Mouse (Mus musculus): ENCODE measurements around the gene Dcaf5. TPM values are rescaled to one million over a fixed set of nuclear protein-coding genes. Genes with fewer than 3 reads are reported as not detected.

Dcaf5 gene
- polyA plus RNA-seq, 1 experiment: 19.9 TPM

DNA sequence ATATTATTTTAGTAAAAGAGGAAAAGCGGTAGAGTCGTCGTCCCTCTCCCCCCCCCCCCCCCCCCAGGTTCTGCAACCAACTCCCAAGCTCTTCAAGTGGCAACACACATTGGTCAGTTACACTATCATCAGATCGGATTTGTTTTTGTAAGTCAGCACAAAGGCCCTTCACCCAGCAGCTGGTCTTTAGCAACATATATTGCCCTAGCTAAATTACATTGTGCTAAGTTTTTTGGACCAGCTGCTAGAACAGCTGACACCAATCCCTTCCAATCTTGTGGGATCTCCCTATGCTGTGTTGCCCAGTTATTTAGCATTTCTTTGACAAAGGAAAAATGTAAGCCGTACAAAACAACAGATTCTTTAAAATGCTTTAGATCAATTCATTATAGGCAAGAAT lies 21.6 kb upstream of the Dcaf5 start:
- DNase-seq: no peak
- WGBS: 72% methylated on average over 5 of the region's 5 CpGs
- TF ChIP-seq POLR2A (IDR thresholded peaks at IDR 0.05; ENCODE audit: borderline replicate concordance, extremely low read depth, low read depth, low read length) (no peak), CTCF (IDR thresholded peaks at IDR 0.05; ENCODE audit: insufficient read depth, low read length) (no peak)
- Histone ChIP-seq H3K4me1 (ENCODE audit: control insufficient read depth, insufficient read depth, low read length) (no peaks in the 10 kb centered on the region), H3K4me3 (replicated peaks; ENCODE audit: extremely low read depth, low read depth, low read length) (no peak overlapping the region)

DNA sequence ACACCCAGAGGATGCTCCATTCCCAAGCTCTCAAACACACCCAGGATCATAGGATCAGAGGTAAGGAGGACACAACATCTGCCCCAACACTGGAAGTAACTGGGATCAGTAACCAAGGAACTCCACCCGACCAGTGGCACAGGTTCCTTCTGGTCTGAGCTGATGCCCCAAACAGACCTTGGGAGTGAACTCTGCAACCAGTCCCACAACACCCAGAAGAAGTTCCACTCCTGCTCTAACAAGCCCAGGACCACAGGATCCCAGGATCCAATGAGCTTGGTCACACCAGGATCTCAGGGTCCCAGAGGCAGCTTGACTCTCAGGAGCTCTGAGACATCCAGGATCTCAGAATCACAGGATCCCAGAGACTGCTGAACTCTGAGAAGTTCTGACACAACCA lies 17.1 kb upstream of the Dcaf5 start:
- H3K4me3 ChIP-seq (replicated peaks; ENCODE audit: extremely low read depth, low read depth, low read length): no peak overlapping the region
- TF ChIP-seq POLR2A (IDR thresholded peaks at IDR 0.05; ENCODE audit: borderline replicate concordance, extremely low read depth, low read depth, low read length) (no peak), CTCF (IDR thresholded peaks at IDR 0.05; ENCODE audit: insufficient read depth, low read length) (no peak)
- DNase-seq: no peak
- 90% methylated on average over 1 of the region's 1 CpGs for WGBS
- H3K4me1 ChIP-seq (ENCODE audit: control insufficient read depth, insufficient read depth, low read length): no peaks in the 10 kb centered on the region

DNA sequence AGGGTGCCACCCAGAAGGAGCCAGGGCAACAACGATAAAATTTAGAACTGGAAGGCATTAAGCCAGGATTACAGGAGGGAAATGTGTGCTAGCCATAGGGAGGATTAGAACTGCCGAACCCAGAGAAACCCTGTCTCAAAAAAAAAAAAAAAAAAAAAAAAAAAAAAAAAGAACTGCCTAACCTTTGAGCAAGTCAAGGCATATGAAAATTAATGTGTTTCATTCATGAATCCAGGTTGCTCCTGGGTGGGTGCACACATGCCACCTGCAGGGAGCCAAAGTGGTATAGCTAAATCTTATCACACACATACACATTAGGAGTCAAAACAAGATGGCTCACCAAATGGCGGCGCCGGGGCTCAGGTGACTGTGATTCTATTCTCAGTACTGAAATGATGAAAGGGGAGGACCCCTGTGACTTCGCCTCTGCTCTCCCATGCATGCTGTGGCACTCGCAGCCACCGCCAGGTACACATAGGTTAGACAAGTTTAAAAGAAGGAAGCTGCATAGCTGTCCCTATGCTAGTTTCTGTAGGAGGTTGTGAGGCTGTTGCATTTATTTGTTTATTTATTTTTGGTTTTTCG lies 8.2 kb upstream of the Dcaf5 start:
- 81% methylated on average over 9 of the region's 9 CpGs for WGBS

DNA sequence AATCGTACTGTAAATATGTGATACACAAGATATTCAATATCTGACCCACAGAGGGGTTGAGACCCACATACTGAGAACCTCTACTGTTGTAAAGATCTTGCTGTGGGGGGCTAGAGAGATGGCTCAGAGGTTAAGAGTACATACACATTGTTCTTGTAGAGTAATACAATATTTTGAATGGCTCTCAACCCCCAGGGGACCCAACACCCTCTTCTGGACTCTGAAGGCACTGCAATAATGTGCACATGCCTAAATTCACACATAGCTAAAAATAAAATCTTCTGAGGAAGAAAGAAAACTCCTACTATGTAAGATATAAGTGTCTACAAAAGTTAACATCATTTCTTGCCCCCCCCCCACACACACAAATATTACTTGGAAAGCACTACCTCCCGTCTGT lies 4.6 kb upstream of the Dcaf5 start:
- no peak overlapping the region for H3K4me3 ChIP-seq (replicated peaks; ENCODE audit: extremely low read depth, low read depth, low read length)
- WGBS: 68% methylated on average over 2 of the region's 2 CpGs
- 0 out of 2 replicates have a peak, but pooled peaks have one; percentile 12 for TF ChIP-seq CTCF (IDR thresholded peaks at IDR 0.05; ENCODE audit: insufficient read depth, low read length)
- TF ChIP-seq POLR2A (IDR thresholded peaks at IDR 0.05; ENCODE audit: borderline replicate concordance, extremely low read depth, low read depth, low read length): no peak
- DNase-seq: no peak
- H3K4me1 ChIP-seq (ENCODE audit: control insufficient read depth, insufficient read depth, low read length): no peaks in the 10 kb centered on the region

More for the DNA sequence above, 8.2 kb upstream of the Dcaf5 start:
- TF ChIP-seq CTCF (IDR thresholded peaks at IDR 0.05; ENCODE audit: insufficient read depth, low read length) (no peak), POLR2A (IDR thresholded peaks at IDR 0.05; ENCODE audit: borderline replicate concordance, extremely low read depth, low read depth, low read length) (no peak)
- Histone ChIP-seq H3K4me3 (replicated peaks; ENCODE audit: extremely low read depth, low read depth, low read length) (no peak overlapping the region), H3K4me1 (ENCODE audit: control insufficient read depth, insufficient read depth, low read length) (no peaks in the 10 kb centered on the region)
- DNase-seq: no peak

DNA sequence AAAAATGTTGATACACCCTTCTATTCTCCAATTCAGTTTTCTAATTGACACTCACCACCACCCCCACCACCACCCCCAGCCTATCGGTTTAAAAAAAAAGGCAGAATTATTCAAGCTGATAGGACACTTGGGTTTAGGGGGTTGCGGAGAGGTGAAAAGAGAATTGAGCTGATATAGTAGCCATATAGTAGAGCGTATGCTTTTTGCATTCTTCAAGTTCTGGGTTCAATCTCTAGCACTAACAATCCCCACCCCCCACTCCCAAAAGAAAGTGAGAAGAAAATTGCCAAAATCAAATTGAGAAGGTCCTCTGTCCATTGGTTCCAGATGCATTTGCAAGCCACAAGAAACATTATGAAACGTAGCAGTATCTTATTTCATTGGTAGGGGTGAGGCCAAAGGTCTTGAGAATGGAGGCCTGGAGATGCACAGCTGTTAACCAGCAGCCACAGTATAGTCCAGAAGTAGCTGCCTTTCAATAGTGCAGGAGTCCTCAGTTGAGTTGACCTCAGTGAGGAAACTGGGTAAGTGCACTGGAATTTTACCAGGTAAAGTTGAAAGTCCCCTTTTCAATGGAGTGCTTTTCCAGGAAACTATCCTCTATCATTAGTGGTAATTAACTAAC lies 762 bp upstream of the Dcaf5 start:
- TF ChIP-seq POLR2A (IDR thresholded peaks at IDR 0.05; ENCODE audit: borderline replicate concordance, extremely low read depth, low read depth, low read length): no peak
- no peak for TF ChIP-seq CTCF (IDR thresholded peaks at IDR 0.05; ENCODE audit: insufficient read depth, low read length)
- Histone ChIP-seq H3K4me1 (ENCODE audit: control insufficient read depth, insufficient read depth, low read length) (peaks cover 4% of the 10 kb centered on the region), H3K4me3 (replicated peaks; ENCODE audit: extremely low read depth, low read depth, low read length) (peak overlapping the region; percentile 86)
- no peak for DNase-seq
- WGBS: 64% methylated on average over 4 of the region's 4 CpGs

DNA sequence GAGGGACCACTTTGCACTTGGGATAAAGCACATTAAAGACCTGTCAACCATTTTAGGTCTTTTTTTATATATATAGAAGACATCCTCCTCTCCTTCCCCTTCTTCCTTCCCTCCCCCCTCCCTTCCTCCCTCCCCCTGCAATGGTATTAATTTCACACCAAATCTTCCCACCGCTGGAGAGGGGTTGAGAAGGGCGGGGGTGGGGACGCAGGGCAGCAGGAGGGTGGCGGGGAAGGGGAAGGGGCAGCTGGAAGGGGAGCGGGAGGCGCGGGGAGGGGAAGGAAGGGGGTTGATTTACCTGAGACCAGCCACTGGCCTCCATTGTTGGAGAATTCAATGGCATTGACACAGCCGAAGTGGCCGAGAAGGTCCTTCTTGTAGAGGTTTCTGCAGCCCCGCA lies 514 bp downstream of the Dcaf5 start:
- 0% methylated on average over 9 of the region's 10 CpGs for WGBS
- TF ChIP-seq POLR2A (IDR thresholded peaks at IDR 0.05; ENCODE audit: borderline replicate concordance, extremely low read depth, low read depth, low read length): no peak
- TF ChIP-seq CTCF (IDR thresholded peaks at IDR 0.05; ENCODE audit: insufficient read depth, low read length): no peak
- Histone ChIP-seq H3K4me1 (ENCODE audit: control insufficient read depth, insufficient read depth, low read length) (peaks cover 4% of the 10 kb centered on the region), H3K4me3 (replicated peaks; ENCODE audit: extremely low read depth, low read depth, low read length) (peak overlapping the region; percentile 86)
- DNase-seq: no peak

DNA sequence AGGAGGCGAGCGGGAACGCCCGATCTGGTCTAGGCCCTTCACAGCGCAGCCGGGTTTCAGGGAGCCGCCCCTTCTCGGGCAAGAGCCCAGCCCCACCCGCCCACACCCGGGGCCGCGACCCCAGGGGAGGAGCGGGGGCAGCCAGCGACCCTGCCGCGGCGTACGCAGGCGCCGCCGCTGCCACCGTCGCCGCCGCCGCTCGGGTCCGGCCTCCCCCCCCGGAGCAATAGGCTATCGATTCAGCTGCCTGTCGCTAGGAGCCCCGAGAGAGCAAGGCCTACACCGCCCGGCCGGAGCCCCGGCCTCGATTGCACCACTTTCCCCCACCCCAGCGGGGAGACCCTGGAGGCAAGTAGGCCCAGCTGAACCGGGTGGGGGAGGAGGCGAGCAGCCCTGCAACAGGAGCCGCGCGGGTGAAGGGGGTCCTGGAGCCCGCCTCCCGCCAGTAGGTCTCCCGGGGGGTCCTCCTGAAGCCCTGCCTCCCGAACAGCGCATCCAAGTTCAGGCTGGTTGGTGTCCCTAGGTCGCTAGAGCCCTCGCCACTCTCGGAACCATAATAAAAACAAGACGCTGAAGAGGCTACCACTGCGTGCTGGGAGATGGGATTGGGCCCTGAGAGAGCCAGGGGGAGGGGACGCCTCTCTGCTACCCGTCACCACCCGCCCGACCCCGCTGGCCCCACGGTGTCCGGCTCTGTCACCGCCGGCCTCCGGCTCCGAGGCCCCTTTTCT lies 1.3 kb downstream of the Dcaf5 start:
- DNase-seq: peak; percentile 74
- WGBS: under 1% methylated on average over 52 of the region's 64 CpGs
- peaks cover 4% of the 10 kb centered on the region for H3K4me1 ChIP-seq (ENCODE audit: control insufficient read depth, insufficient read depth, low read length)

DNA sequence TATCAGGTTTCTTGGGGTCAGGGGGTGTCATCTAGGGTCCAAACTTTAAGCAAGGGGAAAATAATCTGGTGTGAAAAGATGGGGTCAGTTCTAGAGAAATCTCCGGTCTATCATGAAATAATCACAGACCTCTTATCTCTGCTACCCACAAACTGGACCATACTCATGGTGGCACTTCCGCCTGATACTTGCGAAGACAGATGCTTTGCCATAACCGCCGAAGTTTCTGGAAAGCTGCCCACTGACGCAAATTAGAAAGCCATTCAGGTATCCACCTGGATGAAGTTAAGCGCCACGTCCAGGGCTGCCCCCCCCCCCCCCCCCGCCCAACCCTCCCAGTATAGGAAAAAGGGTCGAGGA lies 1.8 kb downstream of the Dcaf5 start:
- H3K4me3 ChIP-seq (replicated peaks; ENCODE audit: extremely low read depth, low read depth, low read length): peak overlapping the region; percentile 86
- WGBS: 1% methylated on average over 10 of the region's 10 CpGs
- no peak for DNase-seq
- TF ChIP-seq CTCF (IDR thresholded peaks at IDR 0.05; ENCODE audit: insufficient read depth, low read length): no peak
- TF ChIP-seq POLR2A (IDR thresholded peaks at IDR 0.05; ENCODE audit: borderline replicate concordance, extremely low read depth, low read depth, low read length): no peak
- H3K4me1 ChIP-seq (ENCODE audit: control insufficient read depth, insufficient read depth, low read length): peaks cover 4% of the 10 kb centered on the region

More for the DNA sequence above, 1.3 kb downstream of the Dcaf5 start:
- TF ChIP-seq POLR2A (IDR thresholded peaks at IDR 0.05; ENCODE audit: borderline replicate concordance, extremely low read depth, low read depth, low read length) (0 out of 2 replicates have a peak, but pooled peaks have one; percentile 23), CTCF (IDR thresholded peaks at IDR 0.05; ENCODE audit: insufficient read depth, low read length) (no peak)
- H3K4me3 ChIP-seq (replicated peaks; ENCODE audit: extremely low read depth, low read depth, low read length): peak overlapping the region; percentile 86

DNA sequence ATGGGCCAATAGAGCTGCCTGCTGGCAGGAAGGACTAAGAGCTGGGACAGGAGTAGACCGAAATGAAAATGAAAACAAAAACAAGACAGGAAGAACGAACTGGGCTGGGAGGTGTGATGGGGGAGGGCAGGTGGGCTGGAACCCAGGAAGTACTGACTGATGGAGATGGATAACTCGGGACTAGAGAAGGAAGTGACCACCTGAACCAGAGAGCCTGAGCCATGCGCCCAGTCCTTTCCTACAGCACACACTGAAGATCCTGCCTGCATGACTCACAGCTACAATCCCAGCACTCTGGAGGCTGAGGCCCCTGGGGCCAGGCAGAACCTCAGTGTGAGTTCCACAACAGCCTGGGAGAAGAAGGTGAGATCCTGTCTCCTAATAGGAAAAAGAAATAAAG lies 3.1 kb downstream of the Dcaf5 start:
- H3K4me3 ChIP-seq (replicated peaks; ENCODE audit: extremely low read depth, low read depth, low read length): no peak overlapping the region
- TF ChIP-seq CTCF (IDR thresholded peaks at IDR 0.05; ENCODE audit: insufficient read depth, low read length): no peak
- no peak for TF ChIP-seq POLR2A (IDR thresholded peaks at IDR 0.05; ENCODE audit: borderline replicate concordance, extremely low read depth, low read depth, low read length)
- DNase-seq: no peak
- WGBS: 38% methylated on average over 4 of the region's 4 CpGs
- peaks cover 4% of the 10 kb centered on the region for H3K4me1 ChIP-seq (ENCODE audit: control insufficient read depth, insufficient read depth, low read length)
